Mouse (Mus musculus) mouse trophoblast stem cell (cell line): Measurements from ENCODE around the gene Eif4g3.

Experiments
- in situ Hi-C, 2 experiments: fragments of 300-500 bp; cut with MseI, MboI; formaldehyde crosslinking; loops; 2 replicates in 1 of 2; 3 replicates in 1 of 2; pipeline ENCODE4 v1.15.1; 2025

Gene Eif4g3

DNA sequence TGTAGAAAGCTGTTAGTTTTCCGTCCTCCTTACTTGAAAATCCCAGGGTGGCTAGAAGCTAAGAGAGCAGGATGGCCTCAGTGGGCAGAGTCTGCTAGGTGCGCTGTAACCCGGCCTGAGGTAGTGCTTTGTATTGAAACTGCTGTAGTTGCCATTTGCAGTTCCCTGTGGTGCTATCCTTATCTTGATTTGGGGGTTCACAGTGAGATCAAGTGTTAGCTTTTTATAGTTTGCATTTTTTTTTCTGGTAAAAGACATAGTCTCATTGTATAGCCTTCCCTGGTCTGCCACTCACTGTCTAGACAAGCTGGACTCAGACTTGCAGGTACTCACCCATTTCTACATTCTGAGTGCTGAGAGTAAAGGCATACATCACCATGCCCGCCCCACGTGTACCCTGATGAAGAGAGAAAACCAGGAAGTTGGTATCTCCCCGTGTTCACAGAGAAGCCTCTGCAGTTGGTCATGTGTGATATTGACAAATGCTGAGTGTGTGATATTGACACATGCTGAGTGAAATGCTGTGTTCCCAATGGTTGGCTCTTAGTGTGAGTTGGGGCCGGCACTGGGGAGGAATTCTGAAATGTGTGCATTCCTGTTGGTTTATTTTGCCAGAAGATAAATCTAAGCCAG is 98.9 kb downstream of the Eif4g3 start:
- in situ Hi-C loops, result no loop called here

DNA sequence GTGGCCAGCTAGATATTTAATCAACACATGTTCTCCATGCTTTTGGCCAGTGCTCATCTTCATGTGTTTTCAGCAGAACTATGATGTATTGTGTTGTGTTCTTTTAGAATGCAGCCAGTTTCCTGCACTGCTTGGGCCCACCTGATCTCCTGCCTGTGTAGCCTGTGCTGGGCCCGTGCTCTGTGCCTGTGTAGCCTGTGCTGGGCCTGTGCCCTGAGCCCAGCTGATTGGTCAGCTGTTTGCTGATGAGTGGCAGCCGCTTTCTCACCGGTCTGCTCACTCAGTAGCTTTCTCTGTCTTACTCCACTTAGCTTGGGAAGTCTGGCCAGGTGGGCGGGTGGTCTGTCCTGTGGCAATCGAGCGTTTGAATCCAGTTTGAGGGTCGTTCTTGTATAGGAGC is 107.6 kb downstream of the Eif4g3 start:
- in situ Hi-C loops, result loop anchor here (10.0 kb wide), 1 partner anchor 136 kb away; no protein-coding TSS in a partner anchor

DNA sequence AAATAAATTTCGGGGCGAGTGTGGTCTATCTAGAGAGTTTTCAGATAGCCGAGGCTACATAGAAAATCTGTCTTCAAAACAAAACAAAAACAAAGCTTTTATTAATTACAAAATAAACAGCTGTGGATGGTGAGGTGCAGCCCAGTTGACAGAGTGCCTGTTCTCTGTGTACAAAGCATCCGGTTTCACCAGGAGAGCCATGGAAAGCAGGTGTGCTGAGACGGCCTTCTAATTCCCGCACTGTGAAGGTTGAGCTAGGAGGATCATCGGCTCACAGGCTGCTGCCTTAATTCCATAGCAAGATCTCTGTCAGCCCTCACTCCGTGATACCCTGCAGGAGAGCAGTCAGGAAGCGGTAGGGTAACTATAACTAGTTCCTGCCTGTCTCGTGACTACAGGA is 109.0 kb downstream of the Eif4g3 start:
- in situ Hi-C loops, result loop anchor here (10.0 kb wide), 1 partner anchor 137 kb away; no protein-coding TSS in a partner anchor

DNA sequence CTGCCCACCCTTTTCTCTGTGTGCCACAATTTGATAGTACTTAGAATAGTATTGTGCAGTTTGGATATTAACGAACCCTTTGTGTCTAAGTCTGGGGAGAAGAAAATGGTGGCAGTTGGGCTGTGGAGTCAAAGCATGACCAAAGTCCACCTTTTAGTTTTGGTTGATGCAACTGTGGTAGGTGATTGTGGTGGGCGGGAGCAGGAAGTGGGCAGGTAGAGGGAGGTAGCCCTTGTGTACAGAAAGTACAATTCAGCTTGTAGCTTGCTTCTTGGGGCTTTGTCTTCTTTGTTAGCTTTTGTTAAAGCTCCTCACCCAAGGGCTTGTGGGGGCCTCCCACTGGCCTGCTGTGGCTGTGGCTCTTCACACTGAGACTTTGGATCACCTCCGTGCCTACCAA is 109.6 kb downstream of the Eif4g3 start:
- in situ Hi-C loops, result loop anchor here (10.0 kb wide), 1 partner anchor 138 kb away; no protein-coding TSS in a partner anchor

DNA sequence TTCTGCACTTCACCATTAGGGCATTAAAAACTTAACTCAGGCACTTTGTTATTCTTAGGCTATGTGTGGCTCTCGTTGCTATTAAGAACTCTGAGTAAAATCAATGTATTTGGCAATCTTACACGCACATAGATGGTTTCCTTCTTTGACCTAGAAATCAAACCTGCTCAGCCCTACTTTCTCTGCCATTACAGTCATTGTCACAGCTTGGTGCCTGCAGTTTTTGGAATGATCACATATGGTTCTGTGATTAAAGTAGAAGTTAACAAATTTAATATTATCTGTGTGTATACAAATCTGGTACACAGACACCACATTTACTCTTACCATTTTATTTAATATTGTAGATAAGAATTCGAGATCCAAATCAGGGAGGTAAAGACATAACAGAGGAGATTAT is 112.1 kb downstream of the Eif4g3 start:
- in situ Hi-C loops, result loop anchor here (10.0 kb wide), 1 partner anchor 140 kb away; no protein-coding TSS in a partner anchor

DNA sequence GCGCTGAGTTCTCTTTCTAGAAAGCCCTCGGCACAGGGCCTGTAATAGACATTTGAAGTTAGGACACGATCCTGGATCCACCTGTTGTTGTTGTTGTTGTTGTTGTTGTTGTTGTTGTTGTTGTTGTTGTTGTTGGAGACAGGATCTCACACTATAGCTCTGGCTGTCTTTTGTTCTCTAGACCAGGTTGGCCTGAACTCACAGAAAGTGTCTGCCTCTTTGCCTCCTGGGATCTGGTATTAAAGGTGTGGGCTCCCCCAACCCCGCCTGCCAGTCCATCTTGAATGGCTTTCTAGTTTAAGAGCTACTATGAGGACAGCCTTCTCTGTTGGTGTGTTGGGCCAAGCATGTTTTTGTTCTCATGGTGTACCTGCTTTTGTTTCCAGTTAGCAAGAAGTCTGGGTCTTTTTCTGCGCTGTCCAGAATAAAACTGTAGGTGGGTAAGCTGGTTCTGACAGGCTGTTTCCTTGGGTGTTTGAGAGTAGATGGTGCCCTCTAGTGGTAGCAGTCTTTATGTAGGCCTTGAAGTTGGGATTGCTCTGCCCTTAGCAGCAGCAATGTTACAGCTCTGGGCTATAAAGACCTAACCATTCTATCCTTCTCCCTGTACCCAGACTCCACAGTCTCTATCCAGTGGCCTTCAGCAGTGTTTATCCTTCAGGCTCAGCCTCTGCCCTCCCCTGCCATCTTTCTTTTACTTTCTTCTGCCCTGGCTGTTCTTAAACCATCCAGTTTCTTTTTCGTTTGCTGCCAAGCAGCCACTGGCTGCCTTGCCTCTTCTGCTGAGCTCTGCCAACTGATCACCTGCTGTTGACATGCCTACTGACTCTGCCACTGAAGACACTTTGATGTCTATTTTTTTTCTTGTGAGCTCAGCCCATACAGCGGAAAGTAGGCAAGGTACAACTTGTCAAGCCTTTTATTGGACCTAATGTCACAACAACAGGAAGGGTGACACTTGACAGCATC is 114.9 kb downstream of the Eif4g3 start:
- in situ Hi-C loops, result loop anchor here (10.0 kb wide), 1 partner anchor 143 kb away; no protein-coding TSS in a partner anchor

DNA sequence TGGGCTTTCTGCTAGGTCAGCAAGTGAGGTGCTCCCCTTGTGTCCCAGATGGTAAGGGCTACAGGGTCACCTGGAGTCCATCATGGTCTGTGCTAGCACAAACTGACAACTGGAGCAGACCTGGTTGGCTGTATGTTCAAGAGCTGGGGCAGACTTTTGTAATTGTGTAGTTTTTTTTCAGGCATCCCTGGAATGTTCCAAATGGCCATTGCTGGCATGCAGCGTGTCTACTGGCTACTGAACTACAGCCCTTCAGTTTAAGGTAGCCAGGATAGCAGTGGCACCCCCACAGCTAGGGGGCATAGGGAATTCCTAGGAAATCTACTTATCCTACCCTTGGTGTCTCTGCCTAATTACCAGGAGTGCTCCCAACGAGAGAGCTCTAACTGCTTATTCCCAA is 115.7 kb downstream of the Eif4g3 start:
- in situ Hi-C loops, result loop anchor here (10.0 kb wide), 1 partner anchor 144 kb away; no protein-coding TSS in a partner anchor

DNA sequence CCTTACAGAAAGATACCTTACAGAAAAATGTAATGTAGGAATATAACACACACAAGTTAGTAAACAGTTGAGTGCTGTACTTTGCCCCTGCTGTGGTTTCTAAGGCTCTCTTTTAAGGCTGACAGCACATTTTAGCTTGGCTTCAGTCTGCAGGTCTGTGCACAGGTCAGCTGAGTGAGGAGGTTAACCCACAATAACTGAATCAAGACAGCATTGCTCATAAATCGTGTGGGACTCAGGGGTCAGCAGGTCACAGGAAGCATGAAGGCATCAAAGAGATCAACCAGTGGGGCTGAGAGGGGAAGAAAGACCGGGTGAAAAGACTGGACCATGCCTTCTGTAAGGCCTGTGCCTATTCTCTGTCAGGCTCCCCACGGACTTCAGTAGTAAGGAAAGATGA is 116.5 kb downstream of the Eif4g3 start:
- in situ Hi-C loops, result loop anchor here (10.0 kb wide), 1 partner anchor 145 kb away; no protein-coding TSS in a partner anchor

DNA sequence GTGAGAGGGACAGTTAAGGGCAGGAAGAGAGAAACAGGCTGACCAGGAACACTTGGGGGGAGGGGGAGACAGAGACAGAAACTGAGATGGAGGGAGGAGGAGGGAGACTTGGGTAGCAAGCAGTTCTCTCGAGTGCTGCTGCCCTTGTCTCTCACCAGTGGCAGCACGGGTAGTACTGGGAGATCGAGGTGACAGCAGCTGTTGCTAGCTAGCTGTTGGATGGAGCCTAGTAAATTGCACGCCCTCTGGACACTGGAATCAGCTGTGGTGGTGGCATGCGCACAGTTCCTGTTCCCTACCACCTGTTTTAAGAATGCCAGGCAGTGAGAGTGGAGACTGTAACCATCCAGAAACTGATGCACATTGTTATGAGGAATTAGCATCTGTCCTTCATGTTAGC is 119.0 kb downstream of the Eif4g3 start:
- in situ Hi-C loops, result no loop called here

DNA sequence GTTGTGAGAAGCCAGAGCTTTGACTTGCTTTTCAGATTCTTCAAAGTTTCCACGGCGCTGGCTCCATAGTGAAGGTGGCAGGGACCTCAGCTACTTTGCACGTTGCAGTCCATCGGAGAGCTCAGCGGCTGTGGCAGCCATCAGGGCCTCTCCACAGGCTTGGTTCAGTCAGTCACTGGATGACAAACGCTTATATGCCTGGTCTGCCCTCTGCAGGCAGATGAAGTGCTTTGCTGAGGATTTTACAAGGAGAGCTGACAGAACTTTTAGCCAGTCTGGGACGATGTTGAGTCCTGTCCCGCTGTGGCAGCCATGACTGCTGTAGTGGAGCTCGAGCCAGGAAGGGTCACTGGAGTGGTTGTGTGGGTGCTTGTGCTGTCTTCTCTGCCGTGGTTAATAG is 126.9 kb downstream of the Eif4g3 start:
- in situ Hi-C loops, result no loop called here

DNA sequence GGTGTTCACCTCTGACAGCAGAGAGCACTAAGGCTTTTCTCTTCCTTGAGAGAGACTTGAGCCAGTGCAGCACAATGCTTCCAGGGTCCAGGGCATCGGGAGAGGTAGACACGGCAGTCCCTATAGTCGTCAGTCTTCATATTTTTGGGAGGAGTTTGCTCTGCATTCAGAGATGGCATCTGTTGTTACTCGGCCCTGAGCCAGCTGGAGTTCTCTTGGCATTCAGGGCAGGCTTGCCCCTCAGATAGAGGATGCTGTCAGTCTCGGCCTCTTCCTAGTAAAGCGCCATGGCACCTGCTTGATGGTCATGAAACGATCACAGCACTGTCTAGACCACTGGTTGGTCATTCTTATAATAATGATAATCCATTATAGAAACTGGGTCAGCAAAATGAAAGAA is 131.2 kb downstream of the Eif4g3 start:
- in situ Hi-C loops, result no loop called here

DNA sequence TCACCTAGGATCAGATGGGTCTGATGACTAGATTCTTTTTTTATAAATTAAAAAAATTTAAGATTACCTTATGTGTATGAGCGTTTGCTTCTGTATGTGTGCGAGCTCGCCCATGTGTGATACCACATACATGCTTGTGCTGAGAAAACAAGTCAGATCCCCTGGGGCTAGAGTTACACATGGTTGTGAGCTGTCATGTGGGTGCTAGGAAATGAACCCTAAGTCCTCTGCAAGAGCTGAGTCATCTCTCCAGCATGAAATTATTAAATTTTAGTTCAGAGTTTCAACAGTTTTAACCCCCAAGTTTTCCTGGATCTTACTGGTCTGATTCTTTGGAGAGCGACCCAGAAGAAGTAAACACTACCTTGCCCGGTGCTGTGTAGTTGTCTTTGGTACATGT is 134.5 kb downstream of the Eif4g3 start:
- in situ Hi-C loops, result no loop called here

DNA sequence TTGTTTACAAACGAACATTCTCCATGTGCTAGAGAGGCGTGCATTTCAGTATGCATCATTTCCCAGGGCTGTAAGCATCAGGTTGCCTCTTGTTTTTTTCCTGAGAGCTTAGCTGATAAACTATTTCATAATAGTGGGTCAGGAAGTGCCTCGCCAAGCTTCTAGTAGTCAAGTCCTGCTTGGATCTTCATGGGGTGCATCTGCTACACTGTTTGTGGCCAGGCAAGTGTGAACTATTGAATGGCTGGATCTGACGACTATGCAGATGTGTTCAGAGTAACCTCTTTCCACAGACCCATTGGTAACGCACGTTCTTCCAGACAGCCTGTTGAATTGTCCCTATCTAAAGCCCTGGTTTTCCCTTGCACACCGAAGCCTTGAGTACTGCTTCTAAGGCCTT is 135.0 kb downstream of the Eif4g3 start:
- in situ Hi-C loops, result no loop called here

DNA sequence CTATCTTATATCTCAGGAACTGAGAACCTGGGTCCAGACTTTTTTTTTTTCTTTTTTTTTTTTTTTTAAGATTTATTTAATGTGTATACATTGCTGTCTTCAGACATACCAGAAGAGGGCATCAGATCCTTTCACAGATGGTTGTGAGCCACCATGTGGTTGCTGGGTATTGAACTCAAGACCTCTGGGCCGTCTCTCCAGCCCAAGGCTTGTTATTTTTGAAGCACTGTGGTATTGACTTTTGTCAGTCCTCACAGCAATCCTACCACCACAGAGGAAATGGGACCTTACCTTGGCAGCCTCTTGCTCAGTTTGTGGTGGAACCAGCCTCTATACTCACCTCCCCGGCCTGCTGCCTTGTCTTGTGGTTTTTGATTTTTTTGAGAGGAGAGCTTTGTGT is 137.3 kb downstream of the Eif4g3 start:
- in situ Hi-C loops, result no loop called here

DNA sequence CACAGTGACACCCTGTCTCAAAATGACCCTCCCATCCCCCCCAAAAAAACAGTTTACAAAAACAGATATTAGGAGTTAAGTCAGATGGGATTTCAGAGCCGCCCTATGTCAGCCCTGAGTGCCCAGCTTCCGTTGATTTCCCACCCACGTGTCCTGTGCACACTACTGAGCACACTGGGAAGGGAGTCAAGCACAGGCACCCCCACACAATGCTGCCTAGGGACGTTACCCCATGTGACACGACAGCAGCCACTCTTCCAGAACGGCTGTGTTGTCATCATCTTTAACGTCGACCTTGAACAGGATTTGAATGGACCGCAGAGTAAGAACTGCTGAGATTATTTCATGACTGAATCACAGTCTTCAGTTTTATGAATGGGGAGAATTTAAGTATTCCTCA is 138.4 kb downstream of the Eif4g3 start:
- in situ Hi-C loops, result no loop called here

DNA sequence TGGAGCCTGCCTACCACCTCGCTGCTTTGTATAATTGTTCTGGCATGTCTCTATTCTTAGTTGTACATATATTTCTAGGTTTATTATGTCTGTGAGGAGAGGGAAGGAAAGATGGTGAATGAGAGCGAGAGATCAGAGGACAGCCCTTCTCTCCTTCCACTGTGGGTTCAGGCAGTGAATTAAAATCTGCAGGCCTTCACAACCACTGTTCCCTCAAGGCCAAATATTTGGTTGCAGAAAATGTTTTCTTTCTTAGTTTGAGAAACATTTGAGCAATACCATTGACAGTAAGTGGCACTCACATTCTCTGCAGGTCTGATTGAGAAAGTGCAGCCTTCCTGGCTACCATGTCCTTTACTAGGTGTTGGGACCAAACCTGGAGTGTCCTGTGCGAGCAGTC is 138.9 kb downstream of the Eif4g3 start:
- in situ Hi-C loops, result no loop called here

DNA sequence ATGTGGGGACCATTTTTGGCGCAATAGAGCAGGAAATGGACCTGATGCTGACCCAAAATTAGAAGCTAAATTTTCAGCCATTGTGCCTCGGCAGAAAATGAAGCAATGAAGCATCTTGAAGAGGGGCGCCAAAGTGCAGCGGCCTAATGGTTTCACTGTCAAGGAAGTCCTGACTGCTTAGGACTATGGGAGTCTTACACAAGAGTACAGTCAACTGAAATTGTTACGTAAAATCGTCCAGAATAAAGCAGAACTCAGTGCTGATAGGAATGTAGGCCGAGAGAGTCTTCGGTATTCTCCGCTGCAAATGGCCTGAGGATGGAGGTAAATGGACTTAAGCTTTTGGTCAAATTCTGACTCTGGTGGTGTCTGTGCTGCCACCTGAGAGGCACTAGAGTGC is 140.5 kb downstream of the Eif4g3 start:
- in situ Hi-C loops, result no loop called here

DNA sequence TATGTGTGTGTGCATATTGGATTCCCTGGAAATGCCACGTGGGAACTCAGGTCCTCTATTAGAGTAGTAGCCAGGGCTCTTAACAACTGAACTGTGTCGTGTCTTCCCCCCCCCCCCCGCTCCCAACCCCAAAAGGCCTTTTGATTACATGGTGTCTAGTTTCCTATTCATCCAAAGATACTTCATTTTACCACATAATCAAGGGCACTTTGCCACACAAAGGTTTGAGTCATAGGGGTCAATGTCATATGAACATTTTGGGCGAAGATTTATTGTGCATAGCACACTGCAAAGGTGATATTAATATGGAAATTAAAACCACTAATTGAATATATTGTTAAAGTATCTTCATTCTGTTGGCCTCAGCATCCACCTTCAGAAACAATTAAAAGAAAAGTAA is 144.5 kb downstream of the Eif4g3 start:
- in situ Hi-C loops, result no loop called here

DNA sequence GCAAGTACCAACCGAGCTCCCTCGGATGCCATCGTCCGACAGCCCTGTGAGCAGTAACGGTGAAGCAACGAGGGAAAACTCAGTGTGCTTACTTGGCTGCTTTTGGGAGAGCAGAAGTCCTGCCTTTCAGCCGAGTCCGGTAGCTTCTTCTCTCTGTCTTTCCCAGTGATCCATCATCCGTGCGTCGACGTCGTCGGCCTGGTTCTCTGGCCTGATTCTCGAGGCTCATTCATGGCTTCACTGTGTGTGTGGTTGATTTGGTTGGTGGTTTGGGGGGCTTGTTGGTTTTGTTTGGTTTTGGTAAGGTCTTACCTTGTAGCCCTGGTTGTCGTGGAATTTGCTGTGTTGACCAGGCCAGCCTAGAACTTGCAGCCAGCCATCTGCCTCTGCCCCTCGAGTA is 145.0 kb downstream of the Eif4g3 start:
- in situ Hi-C loops, result no loop called here

DNA sequence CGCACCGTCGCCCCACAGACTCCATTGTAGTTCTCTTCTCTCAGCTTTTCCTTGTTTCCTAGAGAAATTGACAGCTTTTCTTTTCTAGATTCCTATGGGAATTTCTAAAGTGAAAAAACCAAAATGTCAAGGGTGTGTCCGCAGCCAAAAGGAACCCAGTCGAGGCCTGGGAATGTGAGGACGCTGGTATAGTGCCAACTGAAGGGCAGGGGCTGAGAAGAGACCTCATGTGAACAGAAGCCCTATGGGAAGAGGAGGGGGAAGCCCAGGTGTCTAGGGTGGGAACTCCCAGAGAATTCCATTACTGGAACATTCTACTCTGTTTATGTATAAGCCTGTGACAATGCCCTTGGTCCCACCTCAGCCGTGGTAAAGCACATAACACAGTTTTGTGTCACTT is 145.4 kb downstream of the Eif4g3 start:
- in situ Hi-C loops, result no loop called here

DNA sequence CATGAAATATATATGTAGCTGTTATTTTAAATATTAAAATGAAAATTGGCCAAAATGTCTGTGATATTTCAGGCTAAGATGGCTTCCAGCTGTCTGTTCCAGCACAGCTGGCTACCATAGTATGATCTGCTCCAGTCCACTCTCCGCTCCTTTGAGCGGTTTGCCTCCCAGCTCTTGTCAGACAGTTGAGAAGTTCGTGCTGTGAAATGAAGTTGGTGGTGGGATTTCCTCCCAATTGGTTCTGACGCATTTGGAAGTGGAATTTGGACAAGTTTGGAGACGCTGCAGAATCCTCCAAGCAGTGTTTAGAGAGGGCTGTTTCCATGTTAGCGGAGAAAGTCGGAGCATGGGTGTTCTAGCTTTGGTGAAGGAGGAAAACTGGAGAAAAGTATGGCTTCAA is 148.5 kb downstream of the Eif4g3 start:
- in situ Hi-C loops, result no loop called here

DNA sequence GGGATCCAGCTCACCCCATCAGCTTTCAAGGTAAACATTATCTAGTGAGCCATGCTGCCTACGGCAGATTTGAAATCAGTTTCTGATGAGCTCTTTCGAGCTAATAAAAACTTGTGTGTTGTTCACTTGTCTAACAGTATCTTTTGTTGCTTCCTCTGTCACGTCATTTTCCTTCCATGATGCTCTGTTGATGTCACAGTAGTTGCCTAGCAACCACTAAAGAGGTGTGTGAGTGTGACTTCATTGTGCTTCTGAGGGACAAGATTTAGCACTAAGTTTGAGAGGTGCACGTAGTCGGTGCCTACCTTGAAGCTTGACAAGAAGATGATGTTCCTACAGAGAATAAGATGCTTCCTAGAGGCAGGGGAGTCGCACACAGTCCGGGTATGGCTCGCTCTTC is 154.4 kb downstream of the Eif4g3 start:
- in situ Hi-C loops, result no loop called here

DNA sequence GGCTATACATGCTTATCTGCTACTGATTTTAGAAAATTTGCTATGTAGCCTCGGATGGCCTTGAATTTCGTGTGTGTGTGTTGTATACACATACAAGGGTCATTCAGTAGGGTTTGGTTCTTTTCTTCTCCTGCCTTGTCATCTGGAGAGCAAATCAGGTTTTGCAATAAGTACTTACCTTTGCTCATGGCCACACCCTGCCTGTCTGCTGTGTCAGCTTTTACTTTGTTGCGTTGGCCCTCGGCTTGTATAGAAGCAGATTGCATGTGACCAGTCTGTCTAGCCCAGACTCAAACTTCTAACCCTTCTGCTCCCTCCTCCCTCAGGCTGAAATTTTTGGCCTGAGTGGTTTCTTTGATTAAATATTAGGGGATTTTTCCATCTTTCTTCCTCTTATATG is 157.2 kb downstream of the Eif4g3 start:
- in situ Hi-C loops, result no loop called here
